Mouse (Mus musculus): Measurements from ENCODE around the gene Tmcc1. TPM values are rescaled to one million over a fixed set of nuclear protein-coding genes. Genes with fewer than 3 reads are reported as not detected.
"Not testable (repeated sequence)": the region's sequence is repeated elsewhere in the genome, so short reads cannot be mapped to it uniquely, and the experiment has no call there.

Gene Tmcc1
- total RNA-seq (2015): 72.5 and 79.8 TPM in 2 replicates
- 99.8 and 113 TPM in 2 replicates for total RNA-seq (2017)

GRCm38 (mm10) chr6:116193394-116194393, at the start of gene Tmcc1:
Gene Tmcc1 (minus strand): TSS chr6:116193486.
- ATAC-seq (ENCODE audit: poor library complexity, severe bottlenecking): peak; percentile 90

GRCm38 (mm10) chr6:116240371-116240770, 47.1 kb upstream of the Tmcc1 start:
- no peak for ATAC-seq (ENCODE audit: poor library complexity, severe bottlenecking)

GRCm38 (mm10) chr6:116238083-116238482, 44.8 kb upstream of the Tmcc1 start:
- ATAC-seq (ENCODE audit: poor library complexity, severe bottlenecking): no peak

GRCm38 (mm10) chr6:116235336-116235735, 42.0 kb upstream of the Tmcc1 start:
- no peak for ATAC-seq (ENCODE audit: poor library complexity, severe bottlenecking)

- not testable (repeated sequence) for ATAC-seq (ENCODE audit: poor library complexity, severe bottlenecking)
Measured at GRCm38 (mm10) chr6:116234821-116235220, 41.5 kb upstream of the Tmcc1 start.

GRCm38 (mm10) chr6:116228785-116229525, 35.7 kb upstream of the Tmcc1 start:
- peak; percentile 86 for ATAC-seq (ENCODE audit: poor library complexity, severe bottlenecking)

GRCm38 (mm10) chr6:116227767-116228166, 34.5 kb upstream of the Tmcc1 start:
- peak; percentile 87 for ATAC-seq (ENCODE audit: poor library complexity, severe bottlenecking)

GRCm38 (mm10) chr6:116207729-116208534, 14.6 kb upstream of the Tmcc1 start, which contains the start of gene Washc2:
Gene Washc2 (plus strand): TSS chr6:116208038.
- ATAC-seq (ENCODE audit: poor library complexity, severe bottlenecking): peak; percentile 90

GRCm38 (mm10) chr6:116199682-116200081, 6.4 kb upstream of the Tmcc1 start:
- ATAC-seq (ENCODE audit: poor library complexity, severe bottlenecking): no peak

- peak; percentile 72 for ATAC-seq (ENCODE audit: poor library complexity, severe bottlenecking)
Measured at GRCm38 (mm10) chr6:116198173-116198572, 4.9 kb upstream of the Tmcc1 start.

- ATAC-seq (ENCODE audit: poor library complexity, severe bottlenecking): no peak
Measured at GRCm38 (mm10) chr6:116195811-116196210, 2.5 kb upstream of the Tmcc1 start.

GRCm38 (mm10) chr6:116192809-116193311, 426 bp downstream of the Tmcc1 start:
- ATAC-seq (ENCODE audit: poor library complexity, severe bottlenecking): peak; percentile 22

- no peak for ATAC-seq (ENCODE audit: poor library complexity, severe bottlenecking)
Measured at GRCm38 (mm10) chr6:116189417-116189816, 3.9 kb downstream of the Tmcc1 start.

GRCm38 (mm10) chr6:116186485-116186884, 6.8 kb downstream of the Tmcc1 start:
- ATAC-seq (ENCODE audit: poor library complexity, severe bottlenecking): peak; percentile 66

GRCm38 (mm10) chr6:116183509-116183908, 9.8 kb downstream of the Tmcc1 start:
- no peak for ATAC-seq (ENCODE audit: poor library complexity, severe bottlenecking)

GRCm38 (mm10) chr6:116180731-116181130, 12.6 kb downstream of the Tmcc1 start:
- ATAC-seq (ENCODE audit: poor library complexity, severe bottlenecking): no peak

GRCm38 (mm10) chr6:116178376-116178775, 14.9 kb downstream of the Tmcc1 start:
- no peak for ATAC-seq (ENCODE audit: poor library complexity, severe bottlenecking)

GRCm38 (mm10) chr6:116173511-116174099, 19.7 kb downstream of the Tmcc1 start:
- ATAC-seq (ENCODE audit: poor library complexity, severe bottlenecking): peak; percentile 91

- ATAC-seq (ENCODE audit: poor library complexity, severe bottlenecking): no peak
Measured at GRCm38 (mm10) chr6:116166383-116166782, 26.9 kb downstream of the Tmcc1 start.

All from megakaryocyte, adult 5-6 weeks (primary cell).